Mouse (Mus musculus) naive thymus-derived CD4-positive, alpha-beta T cell, adult 5 months (primary cell): ENCODE results near the gene Atf6. TPM values are rescaled to one million over a fixed set of nuclear protein-coding genes. Genes with fewer than 3 reads are reported as not detected.

ENCODE experiments used
- polyA plus RNA-seq: library from polyadenylated mRNA; unstranded; fragments of 100-300 nt; shearing (Covaris generic); gene quantifications from one replicate; pipeline ENCODE4 v1.2.1, GENCODE M21; 2017

Atf6 gene
- 1.8 TPM for polyA plus RNA-seq

GRCm38 (mm10) chr1:170867691-170868105, at the start of gene Atf6:
Gene Atf6, minus strand, starts transcription at chr1:170867771.

DNA sequence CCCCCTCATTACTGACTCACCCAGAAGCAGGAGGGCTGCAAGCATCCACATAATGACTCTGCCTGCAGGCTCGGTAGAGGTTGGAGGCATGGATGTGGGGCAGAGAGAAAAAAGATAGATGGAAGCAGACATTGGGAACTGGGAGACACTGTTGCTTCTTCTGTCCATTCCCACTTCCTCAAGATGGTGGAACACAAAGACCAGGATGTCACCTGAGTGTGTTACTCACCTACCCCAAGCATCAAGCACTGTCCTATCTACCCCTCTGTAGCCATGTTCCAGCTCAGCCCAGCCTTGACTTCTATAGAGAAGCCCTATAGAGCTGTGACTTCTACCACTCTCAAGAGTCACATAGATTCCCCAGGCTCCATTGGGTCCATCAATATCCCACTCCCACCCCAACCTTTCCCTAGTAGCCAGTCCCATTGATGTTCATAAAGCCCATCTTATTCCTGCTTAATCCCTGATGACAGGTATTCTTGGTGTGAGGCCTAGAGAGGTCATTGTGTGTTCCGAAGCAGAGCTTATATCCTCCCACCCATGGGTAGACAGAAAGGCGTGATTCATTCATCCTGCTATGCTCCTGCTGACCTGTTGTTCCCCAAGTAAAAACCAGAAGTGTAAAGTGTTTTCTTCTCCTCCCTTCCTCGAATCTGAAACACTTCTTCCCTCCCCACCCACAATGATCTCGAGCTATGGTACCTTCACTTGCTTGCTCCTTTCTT, 45.5 kb upstream of the Atf6 start, which contains the start of gene Fcrlb:
TSS of gene Fcrlb (minus strand) at position 51 of the 725 bp plus-strand sequence.

GRCm38 (mm10) chr1:170884978-170885561, 17.5 kb upstream of the Atf6 start, which contains the start of the genes Gm26620 and Dusp12:
Gene Gm26620, plus strand, starts transcription at chr1:170885065.
Gene Dusp12, minus strand, starts transcription at chr1:170885540.

Other genes with a start within 250 kb of the Atf6 start
- gene Olfml2b, start 223.2 kb downstream of the Atf6 start, polyA plus RNA-seq = not detected
- 0.49 TPM for gene Gm26620, start 17.3 kb upstream of the Atf6 start, polyA plus RNA-seq
- 38.2 TPM for gene Dusp12, start 17.8 kb upstream of the Atf6 start, polyA plus RNA-seq
- gene Fcrlb, start 45.2 kb upstream of the Atf6 start, polyA plus RNA-seq = not detected
- not detected for gene Fcrla, start 59.8 kb upstream of the Atf6 start, polyA plus RNA-seq
- gene Fcgr2b, start 108.8 kb upstream of the Atf6 start, polyA plus RNA-seq = not detected
- gene Fcgr4, start 151.1 kb upstream of the Atf6 start, polyA plus RNA-seq = not detected
- gene Fcgr3, start 197.2 kb upstream of the Atf6 start, polyA plus RNA-seq = 1.3 TPM
- not detected for gene Cfap126, start 246.1 kb upstream of the Atf6 start, polyA plus RNA-seq